Mouse (Mus musculus) heart, postnatal 0 days (tissue): ENCODE data around the gene Aoc3. TPM values are rescaled to one million over a fixed set of nuclear protein-coding genes. Genes with fewer than 3 reads are reported as not detected.
"Not testable (repeated sequence)": the region's sequence is repeated elsewhere in the genome, so short reads cannot be mapped to it uniquely, and the experiment has no call there.

Experiments
- ATAC-seq: fragments of 200-750 bp; cut with Nextera tagmentation; 2 replicates; pipeline ENCODE4 v1.8.0; 2017; ENCODE audit warnings: low read depth, moderate number of reproducible peaks, moderate library complexity; ENCODE audit not compliant: insufficient read depth
- DNase-seq: peaks from one replicate; pipeline ENCODE4 v3.0.0-alpha.2; 2016; ENCODE audit warnings: low spot score
- H3K27ac ChIP-seq: fragments of 300-500 bp; sonication (generic); 2 replicates; pipeline ENCODE4 v1.5.1; 2014; ENCODE audit warnings: low read depth, mild to moderate bottlenecking
- H3K27me3 ChIP-seq: fragments of 300-500 bp; sonication (generic); 2 replicates; pipeline ENCODE4 v1.6.1; 2014; ENCODE audit warnings: low read length, mixed read lengths; ENCODE audit not compliant: control insufficient read depth, insufficient read depth
- H3K36me3 ChIP-seq: fragments of 300-500 bp; sonication (generic); replicated peaks from 2 replicates; pipeline ENCODE4 v1.6.1; 2014; ENCODE audit warnings: low read length, mixed read lengths; ENCODE audit not compliant: control insufficient read depth, insufficient read depth
- H3K4me1 ChIP-seq: fragments of 300-500 bp; sonication (generic); 2 replicates; pipeline ENCODE4 v1.6.1; 2014; ENCODE audit warnings: antibody characterized with exemption; ENCODE audit not compliant: control insufficient read depth, insufficient read depth
- H3K4me2 ChIP-seq: fragments of 300-500 bp; sonication (generic); 2 replicates; pipeline ENCODE4 v1.6.1; 2014; ENCODE audit warnings: low read depth, mild to moderate bottlenecking, low read length, moderate library complexity
- H3K4me3 ChIP-seq: fragments of 300-500 bp; sonication (generic); 2 replicates; pipeline ENCODE4 v1.5.1; 2014; ENCODE audit warnings: low read depth, low read length
- H3K9ac ChIP-seq: fragments of 300-500 bp; sonication (generic); replicated peaks from 2 replicates; pipeline ENCODE4 v1.6.1; 2014; ENCODE audit warnings: low read depth, low read length, mixed read lengths
- H3K9me3 ChIP-seq: fragments of 300-500 bp; sonication (generic); replicated peaks from 2 replicates; pipeline ENCODE4 v1.6.1; 2016; ENCODE audit warnings: low read length; ENCODE audit not compliant: control insufficient read depth
- CTCF ChIP-seq: IDR thresholded peaks from 2 replicates; pipeline ENCODE4 v1.5.1; 2016; ENCODE audit warnings: antibody characterized with exemption, control low read depth, low read depth
- EP300 ChIP-seq: IDR thresholded peaks from 2 replicates; pipeline ENCODE4 v1.6.1; 2016; ENCODE audit warnings: antibody characterized with exemption, low read depth
- WGBS: fragments of 180-500 bp; shearing (Covaris S2); extraction: QIAGEN DNeasy Blood & Tissue Kit; methylation state at CpG from one replicate; pipeline ENCODE4 v1.1.7; 2014; 5-methylcytosine and 5-hydroxymethylcytosine counted together
- polyA plus RNA-seq: library from polyadenylated mRNA; unstranded; fragments of >200 nt; fragmentation: Nextera tagmentation; extraction: Ambion mirVana; gene quantifications from 2 replicates; pipeline ENCODE4 v1.2.1, GENCODE M21; 2015
- total RNA-seq: library from RNA; depleted of rRNA; stranded (reverse); fragments of >200 nt; gene quantifications from 2 replicates; pipeline ENCODE4 v1.2.3, GENCODE M21; 2014; ENCODE audit warnings: low replicate concordance

Gene Aoc3
- total and polyA plus RNA-seq, 2 experiments from 2014 or later: 2.5 to 23.9 TPM

- peak overlapping the region; percentile 89 for H3K4me2 ChIP-seq
- peak overlapping the region; percentile 93 for H3K4me3 ChIP-seq
- H3K27ac ChIP-seq: peak overlapping the region; percentile 60
- no peaks in the 10 kb centered on the region for H3K27me3 ChIP-seq
- H3K36me3 ChIP-seq: peaks cover 33% of the 10 kb centered on the region
- peaks cover 3% of the 10 kb centered on the region; the same call in 1 of the 2 replicates for H3K4me1 ChIP-seq
- H3K9me3 ChIP-seq: no peaks in the 10 kb centered on the region
- DNase-seq (no peak), ATAC-seq (peak; percentile 34)
- under 1% methylated on average over 17 of the region's 17 CpGs for WGBS
- TF ChIP-seq EP300: no peak
- TF ChIP-seq CTCF: no peak
- H3K9ac ChIP-seq: peak overlapping the region; percentile 86
Observed at GRCm38 (mm10) chr11:101316501-101316917, 13.9 kb upstream of the Aoc3 start.

- peaks cover 58% of the 10 kb centered on the region for H3K36me3 ChIP-seq
Observed at GRCm38 (mm10) chr11:101323609-101324008, 6.8 kb upstream of the Aoc3 start.

GRCm38 (mm10) chr11:101324763-101325162 is 5.6 kb upstream of the Aoc3 start, which contains the start of gene Aoc2:
TSS of gene Aoc2 (plus strand) at chr11:101325063.
- no peak within 1 kb of the TSS for H3K9ac ChIP-seq
- DNase-seq: no peak
- no peak within 1 kb of the TSS for H3K27ac ChIP-seq
- H3K9me3 ChIP-seq: no peaks in the 10 kb centered on the region
- no peak within 1 kb of the TSS for H3K4me2 ChIP-seq
- no peak within 1 kb of the TSS for H3K4me3 ChIP-seq
- WGBS: 82% methylated on average over 5 of the region's 5 CpGs
- peaks cover 46% of the 10 kb centered on the region for H3K36me3 ChIP-seq
- no peak for ATAC-seq
- H3K27me3 ChIP-seq: no peaks in the 10 kb centered on the region
- no peak for TF ChIP-seq CTCF
- no peak for TF ChIP-seq EP300
- H3K4me1 ChIP-seq: peaks cover 10% of the 10 kb centered on the region; the same call in 1 of the 2 replicates

More at GRCm38 (mm10) chr11:101323609-101324008, 6.8 kb upstream of the Aoc3 start:
- H3K27ac ChIP-seq: no peak overlapping the region
- DNase-seq (peak; percentile 80), ATAC-seq (peak; percentile 61)
- TF ChIP-seq CTCF (peak; percentile 97), EP300 (no peak)
- no peaks in the 10 kb centered on the region for H3K27me3 ChIP-seq
- WGBS: 4% methylated on average over 4 of the region's 4 CpGs
- H3K4me1 ChIP-seq: peaks cover 2% of the 10 kb centered on the region; the same call in 1 of the 2 replicates
- H3K9ac ChIP-seq: no peak overlapping the region
- no peak overlapping the region for H3K4me3 ChIP-seq
- no peak overlapping the region for H3K4me2 ChIP-seq
- H3K9me3 ChIP-seq: no peaks in the 10 kb centered on the region

GRCm38 (mm10) chr11:101325201-101325600 is 5.2 kb upstream of the Aoc3 start:
- not testable (repeated sequence) for H3K4me2 ChIP-seq, H3K9me3 ChIP-seq, H3K27me3 ChIP-seq, DNase-seq, H3K4me3 ChIP-seq, H3K9ac ChIP-seq, ATAC-seq, H3K27ac ChIP-seq, H3K4me1 ChIP-seq
- peaks cover 42% of the 10 kb centered on the region for H3K36me3 ChIP-seq
- 89% methylated on average over 11 of the region's 11 CpGs for WGBS

- Histone ChIP-seq H3K27ac (no peak overlapping the region), H3K4me1 (peaks cover 10% of the 10 kb centered on the region; the same call in 1 of the 2 replicates), H3K9me3 (no peaks in the 10 kb centered on the region), H3K36me3 (peaks cover 33% of the 10 kb centered on the region), H3K4me2 (no peak overlapping the region), H3K9ac (no peak overlapping the region), H3K4me3 (no peak overlapping the region), H3K27me3 (no peaks in the 10 kb centered on the region)
- no peak for ATAC-seq
- TF ChIP-seq EP300 (no peak), CTCF (no peak)
- no peak for DNase-seq
- 85% methylated on average over 11 of the region's 11 CpGs for WGBS
Observed at GRCm38 (mm10) chr11:101326147-101326546, 4.3 kb upstream of the Aoc3 start.

- no peak overlapping the region for H3K4me2 ChIP-seq
- DNase-seq (no peak), ATAC-seq (no peak)
- peaks cover 10% of the 10 kb centered on the region; the same call in 1 of the 2 replicates for H3K4me1 ChIP-seq
- no peak overlapping the region for H3K9ac ChIP-seq
- no peak for TF ChIP-seq EP300
- TF ChIP-seq CTCF: no peak
- H3K36me3 ChIP-seq: peaks cover 21% of the 10 kb centered on the region
- WGBS: 49% methylated on average over 3 of the region's 3 CpGs
- no peak overlapping the region for H3K4me3 ChIP-seq
- no peaks in the 10 kb centered on the region for H3K9me3 ChIP-seq
- H3K27ac ChIP-seq: no peak overlapping the region
- H3K27me3 ChIP-seq: no peaks in the 10 kb centered on the region
Observed at GRCm38 (mm10) chr11:101327311-101327710, 3.1 kb upstream of the Aoc3 start.
